Mouse (Mus musculus) limb, embryonic 14.5 days (tissue): Measurements from ENCODE around the gene Dnajb1. TPM values are rescaled to one million over a fixed set of nuclear protein-coding genes. Genes with fewer than 3 reads are reported as not detected.

Source experiments
- ATAC-seq: fragments of 200-750 bp; cut with Nextera tagmentation; 2 replicates; pipeline ENCODE4 v1.8.0; 2017; ENCODE audit warnings: low read depth, moderate number of reproducible peaks, moderate TSS enrichment; ENCODE audit not compliant: low FRiP score
- DNase-seq: peaks from one replicate; pipeline ENCODE4 v3.0.0-alpha.2; 2015; ENCODE audit warnings: low spot score
- H3K27ac ChIP-seq: fragments of 300-500 bp; sonication (generic); replicated peaks from 2 replicates; pipeline ENCODE4 v1.5.1; 2014; ENCODE audit warnings: low read depth, mild to moderate bottlenecking, low read length, moderate library complexity, mixed read lengths
- H3K27me3 ChIP-seq: fragments of 300-500 bp; sonication (generic); 2 replicates; pipeline ENCODE4 v1.6.1; 2014; ENCODE audit warnings: low read length, mixed read lengths; ENCODE audit not compliant: control insufficient read depth, insufficient read depth
- H3K36me3 ChIP-seq: fragments of 300-500 bp; sonication (generic); 2 replicates; pipeline ENCODE4 v1.6.1; 2014; ENCODE audit warnings: mild to moderate bottlenecking, low read length, moderate library complexity, mixed read lengths; ENCODE audit not compliant: control insufficient read depth, insufficient read depth
- H3K4me1 ChIP-seq: fragments of 300-500 bp; sonication (generic); 2 replicates; pipeline ENCODE4 v1.6.1; 2014; ENCODE audit warnings: antibody characterized with exemption, low read length, mixed read lengths; ENCODE audit not compliant: control insufficient read depth, insufficient read depth
- H3K4me2 ChIP-seq: fragments of 300-500 bp; sonication (generic); replicated peaks from 2 replicates; pipeline ENCODE4 v1.6.1; 2014; ENCODE audit warnings: low read depth, mild to moderate bottlenecking, low read length, moderate library complexity; ENCODE audit not compliant: severe bottlenecking
- H3K4me3 ChIP-seq: fragments of 300-500 bp; sonication (generic); replicated peaks from 2 replicates; pipeline ENCODE4 v1.5.1; 2014; ENCODE audit warnings: low read length
- H3K9ac ChIP-seq: fragments of 300-500 bp; sonication (generic); 2 replicates; pipeline ENCODE4 v1.6.1; 2014; ENCODE audit warnings: mild to moderate bottlenecking, low read depth, low read length, moderate library complexity; ENCODE audit not compliant: severe bottlenecking
- H3K9me3 ChIP-seq: fragments of 300-500 bp; sonication (generic); 2 replicates; pipeline ENCODE4 v1.6.1; 2016; ENCODE audit warnings: low read length; ENCODE audit not compliant: control insufficient read depth
- POLR2A ChIP-seq: fragments of 200-500 bp; IDR thresholded peaks from 2 replicates; pipeline ENCODE4 v1.8.0; 2012; ENCODE audit warnings: inconsistent platforms, mild to moderate bottlenecking, moderate library complexity, borderline replicate concordance; ENCODE audit not compliant: insufficient read depth, insufficient read length; ENCODE audit errors: extremely low read depth
- WGBS: fragments of 180-500 bp; shearing (Covaris S2); extraction: QIAGEN DNeasy Blood & Tissue Kit; methylation state at CpG from one replicate; pipeline ENCODE4 v1.1.7; 2014; 5-methylcytosine and 5-hydroxymethylcytosine counted together
- polyA plus RNA-seq, 2 experiments: library from polyadenylated mRNA; depleted of rRNA in 1 of 2; stranded (reverse) in 1 of 2; unstranded in 1 of 2; fragments of >200 nt; fragmentation: Nextera tagmentation in 1 of 2; extraction: Ambion mirVana in 1 of 2; gene quantifications; 2 replicates each; pipeline versions ENCODE4 v1.2.1 to v1.2.3; 2012 to 2014

The Dnajb1 gene
- polyA plus RNA-seq (2012; rRNA removed) (42.6 and 43.7 TPM in 2 replicates), polyA plus RNA-seq (2014; fragmentation: Nextera tagmentation; extraction: Ambion mirVana) (51.3 and 58.9 TPM in 2 replicates)

DNA sequence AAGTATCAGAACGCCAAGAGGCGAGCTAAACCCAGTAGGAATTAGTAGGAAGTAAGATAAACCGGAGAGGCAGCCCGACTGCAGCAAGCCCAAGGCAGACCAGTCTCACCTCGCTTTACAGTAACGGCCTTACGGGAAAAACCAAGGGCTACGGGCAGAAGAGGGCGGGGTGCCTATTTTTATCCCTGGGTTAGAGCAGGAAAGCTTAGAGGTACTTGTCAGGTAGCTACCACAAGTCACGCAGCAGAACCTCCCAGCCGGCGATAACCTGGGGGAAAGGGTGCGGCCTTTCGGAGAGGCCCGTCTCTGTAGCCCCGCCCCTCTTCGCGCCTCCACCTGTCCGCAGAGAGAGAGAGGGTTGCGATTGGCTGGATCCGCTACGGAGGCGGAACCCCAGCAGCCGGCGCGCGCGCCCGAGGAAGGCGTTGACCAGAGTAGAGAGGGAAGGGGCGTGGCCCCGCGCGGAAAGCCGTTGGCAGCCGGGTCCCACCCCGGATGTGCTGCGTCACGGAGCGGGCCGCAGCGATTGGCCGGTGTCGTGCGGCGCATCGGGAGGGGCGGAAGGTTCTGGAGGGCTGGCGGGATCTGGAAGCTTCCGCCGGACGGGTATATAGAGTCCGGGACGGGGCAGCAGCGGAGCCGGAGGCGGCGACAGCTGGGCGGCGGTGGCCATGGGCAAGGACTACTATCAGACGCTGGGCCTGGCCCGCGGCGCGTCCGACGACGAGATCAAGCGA is at the start of gene Dnajb1, which contains the start of gene Tecr:
TSS of gene Dnajb1 (plus strand) at position 533 of the 737 bp plus-strand sequence.
TSS of gene Tecr (minus strand) at position 311 of the 737 bp plus-strand sequence.
- H3K9me3 ChIP-seq = no peaks in the 10 kb centered on the region
- peak within 1 kb of the TSS; percentile 77 for H3K4me2 ChIP-seq
- TF ChIP-seq POLR2A = peak; percentile 90; the same call in 1 of the 2 replicates
- DNase-seq (peak; percentile 99), ATAC-seq (peak; percentile 97)
- WGBS = under 1% methylated on average over 34 of the region's 69 CpGs
- peak within 1 kb of the TSS; percentile 85 for H3K4me3 ChIP-seq
- peak within 1 kb of the TSS; percentile 98 for H3K27ac ChIP-seq
- peak within 1 kb of the TSS; percentile 90 for H3K9ac ChIP-seq
- peaks cover 34% of the 10 kb centered on the region for H3K36me3 ChIP-seq
- peaks cover 12% of the 10 kb centered on the region for H3K4me1 ChIP-seq
- no peaks in the 10 kb centered on the region for H3K27me3 ChIP-seq

DNA sequence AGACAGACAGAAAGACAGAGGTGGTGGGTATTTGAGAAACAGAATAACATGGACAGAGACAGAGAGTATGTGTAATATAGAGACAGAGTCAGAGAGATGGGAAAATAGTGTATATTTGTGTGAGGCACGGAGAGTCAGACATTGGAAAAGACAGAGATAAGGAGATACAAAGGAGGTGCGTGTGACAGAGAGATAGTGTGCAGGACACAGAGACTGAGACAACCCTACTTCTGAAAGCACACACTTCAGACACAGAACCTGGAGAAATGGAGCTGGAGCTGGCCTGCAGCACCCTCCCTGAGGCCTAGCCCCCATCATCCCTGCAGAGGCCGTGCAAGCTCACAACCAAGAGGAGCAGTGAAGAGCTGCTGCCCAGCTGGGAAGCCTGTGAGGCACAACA is 45.3 kb upstream of the Dnajb1 start:
- no peak for ATAC-seq
- H3K4me1 ChIP-seq = peaks cover 4% of the 10 kb centered on the region
- no peak for TF ChIP-seq POLR2A
- DNase-seq = no peak
- H3K9me3 ChIP-seq = no peaks in the 10 kb centered on the region
- H3K27ac ChIP-seq = no peak overlapping the region
- H3K36me3 ChIP-seq = no peaks in the 10 kb centered on the region
- no peak overlapping the region for H3K9ac ChIP-seq
- no peak overlapping the region for H3K4me2 ChIP-seq
- no peak overlapping the region for H3K4me3 ChIP-seq
- WGBS = 74% methylated on average over 3 of the region's 3 CpGs
- no peaks in the 10 kb centered on the region for H3K27me3 ChIP-seq

GRCm38 (mm10) chr8:83563246-83563645 is 44.7 kb upstream of the Dnajb1 start:
- no peak for TF ChIP-seq POLR2A
- no peaks in the 10 kb centered on the region for H3K27me3 ChIP-seq
- DNase-seq (no peak), ATAC-seq (no peak)
- no peak overlapping the region for H3K27ac ChIP-seq
- H3K36me3 ChIP-seq = no peaks in the 10 kb centered on the region
- H3K9ac ChIP-seq = no peak overlapping the region
- H3K4me1 ChIP-seq = peaks cover 9% of the 10 kb centered on the region
- H3K4me2 ChIP-seq = no peak overlapping the region
- H3K9me3 ChIP-seq = no peaks in the 10 kb centered on the region
- 69% methylated on average over 4 of the region's 4 CpGs for WGBS
- H3K4me3 ChIP-seq = no peak overlapping the region

- H3K36me3 ChIP-seq = peaks cover 15% of the 10 kb centered on the region
- H3K4me1 ChIP-seq = peaks cover 9% of the 10 kb centered on the region
- H3K9ac ChIP-seq = no peak overlapping the region
- ATAC-seq (no peak; the same call in 1 of the 2 replicates), DNase-seq (no peak)
- no peaks in the 10 kb centered on the region for H3K27me3 ChIP-seq
- WGBS = 73% methylated on average over 9 of the region's 9 CpGs
- no peak for TF ChIP-seq POLR2A
- H3K4me2 ChIP-seq = peak overlapping the region; percentile 86; the same call in 1 of the 2 replicates
- no peaks in the 10 kb centered on the region for H3K9me3 ChIP-seq
- H3K4me3 ChIP-seq = peak overlapping the region; percentile 71; the same call in 1 of the 2 replicates
- no peak overlapping the region for H3K27ac ChIP-seq
Observed at GRCm38 (mm10) chr8:83565731-83566375, 42.1 kb upstream of the Dnajb1 start.

- under 1% methylated on average over 47 of the region's 48 CpGs for WGBS
- ATAC-seq (peak; percentile 90), DNase-seq (peak; percentile 89)
- TF ChIP-seq POLR2A = peak; percentile 68; the same call in 1 of the 2 replicates
- peak within 1 kb of the TSS; percentile 86 for H3K4me2 ChIP-seq
- H3K36me3 ChIP-seq = peaks cover 24% of the 10 kb centered on the region
- H3K4me3 ChIP-seq = peak within 1 kb of the TSS; percentile 71
- H3K9ac ChIP-seq = peak within 1 kb of the TSS; percentile 75
- no peaks in the 10 kb centered on the region for H3K27me3 ChIP-seq
- no peaks in the 10 kb centered on the region for H3K9me3 ChIP-seq
- H3K27ac ChIP-seq = 0 out of 2 replicates have a peak within 1 kb of the TSS, but pooled peaks have one; percentile 9
- H3K4me1 ChIP-seq = peaks cover 9% of the 10 kb centered on the region
Observed at GRCm38 (mm10) chr8:83566469-83567395, 41.3 kb upstream of the Dnajb1 start, which contains the start of gene Ndufb7. Gene Ndufb7 (plus strand): TSS chr8:83566671.
